Mouse (Mus musculus): ENCODE results near the gene Arhgap15.

GRCm38 (mm10) chr2:43723104-43723541 lies 25.5 kb upstream of the Arhgap15 start:
- no peak for TF ChIP-seq CTCF (IDR thresholded peaks at IDR 0.05; ENCODE audit: low read depth, low read length)
- no peak for TF ChIP-seq POLR2A (IDR thresholded peaks at IDR 0.05; ENCODE audit: borderline replicate concordance, low read depth, low read length)

All from bone marrow macrophage, adult 2 months (primary cell).